Mouse (Mus musculus) limb, embryonic 14.5 days (tissue): Measurements from ENCODE around the gene Snx29. TPM values are rescaled to one million over a fixed set of nuclear protein-coding genes. Genes with fewer than 3 reads are reported as not detected.

Source experiments
- ATAC-seq: fragments of 200-750 bp; cut with Nextera tagmentation; 2 replicates; pipeline ENCODE4 v1.8.0; 2017; ENCODE audit warnings: low read depth, moderate number of reproducible peaks, moderate TSS enrichment; ENCODE audit not compliant: low FRiP score
- DNase-seq: peaks from one replicate; pipeline ENCODE4 v3.0.0-alpha.2; 2015; ENCODE audit warnings: low spot score
- H3K27ac ChIP-seq: fragments of 300-500 bp; sonication (generic); replicated peaks from 2 replicates; pipeline ENCODE4 v1.5.1; 2014; ENCODE audit warnings: low read depth, mild to moderate bottlenecking, low read length, moderate library complexity, mixed read lengths
- H3K27me3 ChIP-seq: fragments of 300-500 bp; sonication (generic); 2 replicates; pipeline ENCODE4 v1.6.1; 2014; ENCODE audit warnings: low read length, mixed read lengths; ENCODE audit not compliant: control insufficient read depth, insufficient read depth
- H3K36me3 ChIP-seq: fragments of 300-500 bp; sonication (generic); 2 replicates; pipeline ENCODE4 v1.6.1; 2014; ENCODE audit warnings: mild to moderate bottlenecking, low read length, moderate library complexity, mixed read lengths; ENCODE audit not compliant: control insufficient read depth, insufficient read depth
- H3K4me1 ChIP-seq: fragments of 300-500 bp; sonication (generic); 2 replicates; pipeline ENCODE4 v1.6.1; 2014; ENCODE audit warnings: antibody characterized with exemption, low read length, mixed read lengths; ENCODE audit not compliant: control insufficient read depth, insufficient read depth
- H3K4me2 ChIP-seq: fragments of 300-500 bp; sonication (generic); replicated peaks from 2 replicates; pipeline ENCODE4 v1.6.1; 2014; ENCODE audit warnings: low read depth, mild to moderate bottlenecking, low read length, moderate library complexity; ENCODE audit not compliant: severe bottlenecking
- H3K4me3 ChIP-seq: fragments of 300-500 bp; sonication (generic); replicated peaks from 2 replicates; pipeline ENCODE4 v1.5.1; 2014; ENCODE audit warnings: low read length
- H3K9ac ChIP-seq: fragments of 300-500 bp; sonication (generic); 2 replicates; pipeline ENCODE4 v1.6.1; 2014; ENCODE audit warnings: mild to moderate bottlenecking, low read depth, low read length, moderate library complexity; ENCODE audit not compliant: severe bottlenecking
- H3K9me3 ChIP-seq: fragments of 300-500 bp; sonication (generic); 2 replicates; pipeline ENCODE4 v1.6.1; 2016; ENCODE audit warnings: low read length; ENCODE audit not compliant: control insufficient read depth
- POLR2A ChIP-seq: fragments of 200-500 bp; IDR thresholded peaks from 2 replicates; pipeline ENCODE4 v1.8.0; 2012; ENCODE audit warnings: inconsistent platforms, mild to moderate bottlenecking, moderate library complexity, borderline replicate concordance; ENCODE audit not compliant: insufficient read depth, insufficient read length; ENCODE audit errors: extremely low read depth
- WGBS: fragments of 180-500 bp; shearing (Covaris S2); extraction: QIAGEN DNeasy Blood & Tissue Kit; methylation state at CpG from one replicate; pipeline ENCODE4 v1.1.7; 2014; 5-methylcytosine and 5-hydroxymethylcytosine counted together
- polyA plus RNA-seq, 2 experiments: library from polyadenylated mRNA; depleted of rRNA in 1 of 2; stranded (reverse) in 1 of 2; unstranded in 1 of 2; fragments of >200 nt; fragmentation: Nextera tagmentation in 1 of 2; extraction: Ambion mirVana in 1 of 2; gene quantifications; 2 replicates each; pipeline versions ENCODE4 v1.2.1 to v1.2.3; 2012 to 2014

The Snx29 gene
- polyA plus RNA-seq, 2 experiments: 4.9 to 9.3 TPM

- H3K4me2 ChIP-seq: no peak overlapping the region
- H3K27me3 ChIP-seq: no peaks in the 10 kb centered on the region
- H3K4me1 ChIP-seq: no peaks in the 10 kb centered on the region
- WGBS: 82% methylated on average over 10 of the region's 10 CpGs
- no peak overlapping the region for H3K4me3 ChIP-seq
- TF ChIP-seq POLR2A: no peak
- ATAC-seq: no peak
- H3K27ac ChIP-seq: no peak overlapping the region
- H3K36me3 ChIP-seq: no peaks in the 10 kb centered on the region
- no peak overlapping the region for H3K9ac ChIP-seq
- H3K9me3 ChIP-seq: no peaks in the 10 kb centered on the region
- no peak for DNase-seq
Measured at GRCm38 (mm10) chr16:11475137-11475943, 152.6 kb downstream of the Snx29 start.

- no peak for DNase-seq
- WGBS: 95% methylated on average over 1 of the region's 1 CpGs
Measured at GRCm38 (mm10) chr16:11476314-11476713, 153.6 kb downstream of the Snx29 start.

GRCm38 (mm10) chr16:11476968-11477367 lies 154.3 kb downstream of the Snx29 start:
- no peak for DNase-seq
- no peaks in the 10 kb centered on the region for H3K4me1 ChIP-seq
- no peaks in the 10 kb centered on the region for H3K36me3 ChIP-seq
- no peak overlapping the region for H3K4me3 ChIP-seq
- no peak for TF ChIP-seq POLR2A
- H3K27ac ChIP-seq: no peak overlapping the region
- no peak overlapping the region for H3K9ac ChIP-seq
- H3K9me3 ChIP-seq: no peaks in the 10 kb centered on the region
- no peak for ATAC-seq
- 64% methylated on average over 2 of the region's 2 CpGs for WGBS
- no peaks in the 10 kb centered on the region for H3K27me3 ChIP-seq
- H3K4me2 ChIP-seq: no peak overlapping the region

More at GRCm38 (mm10) chr16:11476314-11476713, 153.6 kb downstream of the Snx29 start:
- H3K4me2 ChIP-seq: no peak overlapping the region
- no peaks in the 10 kb centered on the region for H3K9me3 ChIP-seq
- H3K9ac ChIP-seq: no peak overlapping the region
- ATAC-seq: no peak
- H3K36me3 ChIP-seq: no peaks in the 10 kb centered on the region
- H3K27ac ChIP-seq: no peak overlapping the region
- H3K4me1 ChIP-seq: no peaks in the 10 kb centered on the region
- no peaks in the 10 kb centered on the region for H3K27me3 ChIP-seq
- no peak overlapping the region for H3K4me3 ChIP-seq
- TF ChIP-seq POLR2A: no peak

GRCm38 (mm10) chr16:11477591-11477990 lies 154.9 kb downstream of the Snx29 start:
- H3K36me3 ChIP-seq: no peaks in the 10 kb centered on the region
- DNase-seq (no peak), ATAC-seq (no peak)
- no peaks in the 10 kb centered on the region for H3K4me1 ChIP-seq
- WGBS: 67% methylated on average over 5 of the region's 5 CpGs
- H3K4me2 ChIP-seq: no peak overlapping the region
- no peaks in the 10 kb centered on the region for H3K27me3 ChIP-seq
- no peak overlapping the region for H3K4me3 ChIP-seq
- no peak overlapping the region for H3K9ac ChIP-seq
- no peak for TF ChIP-seq POLR2A
- no peak overlapping the region for H3K27ac ChIP-seq
- no peaks in the 10 kb centered on the region for H3K9me3 ChIP-seq

- Histone ChIP-seq H3K27ac (no peak overlapping the region), H3K4me1 (no peaks in the 10 kb centered on the region), H3K4me2 (no peak overlapping the region), H3K4me3 (no peak overlapping the region), H3K36me3 (no peaks in the 10 kb centered on the region), H3K9me3 (no peaks in the 10 kb centered on the region), H3K9ac (no peak overlapping the region), H3K27me3 (no peaks in the 10 kb centered on the region)
- TF ChIP-seq POLR2A: no peak
- 68% methylated on average over 4 of the region's 4 CpGs for WGBS
- no peak for ATAC-seq
- DNase-seq: no peak
Measured at GRCm38 (mm10) chr16:11479605-11480004, 156.9 kb downstream of the Snx29 start.
